Mouse (Mus musculus) spleen, postnatal 14 days (tissue): ENCODE results near the gene Cd300a.
A peak's percentile ranks its signal among the peaks of the same experiment; 100 is the strongest.

ENCODE experiments used
- DNase-seq, 2 experiments: peaks; one replicate each; pipeline ENCODE4 v3.0.0; 2021 to 2022; ENCODE audit warnings: low spot score in 2 of 2

Gene Cd300a

DNA sequence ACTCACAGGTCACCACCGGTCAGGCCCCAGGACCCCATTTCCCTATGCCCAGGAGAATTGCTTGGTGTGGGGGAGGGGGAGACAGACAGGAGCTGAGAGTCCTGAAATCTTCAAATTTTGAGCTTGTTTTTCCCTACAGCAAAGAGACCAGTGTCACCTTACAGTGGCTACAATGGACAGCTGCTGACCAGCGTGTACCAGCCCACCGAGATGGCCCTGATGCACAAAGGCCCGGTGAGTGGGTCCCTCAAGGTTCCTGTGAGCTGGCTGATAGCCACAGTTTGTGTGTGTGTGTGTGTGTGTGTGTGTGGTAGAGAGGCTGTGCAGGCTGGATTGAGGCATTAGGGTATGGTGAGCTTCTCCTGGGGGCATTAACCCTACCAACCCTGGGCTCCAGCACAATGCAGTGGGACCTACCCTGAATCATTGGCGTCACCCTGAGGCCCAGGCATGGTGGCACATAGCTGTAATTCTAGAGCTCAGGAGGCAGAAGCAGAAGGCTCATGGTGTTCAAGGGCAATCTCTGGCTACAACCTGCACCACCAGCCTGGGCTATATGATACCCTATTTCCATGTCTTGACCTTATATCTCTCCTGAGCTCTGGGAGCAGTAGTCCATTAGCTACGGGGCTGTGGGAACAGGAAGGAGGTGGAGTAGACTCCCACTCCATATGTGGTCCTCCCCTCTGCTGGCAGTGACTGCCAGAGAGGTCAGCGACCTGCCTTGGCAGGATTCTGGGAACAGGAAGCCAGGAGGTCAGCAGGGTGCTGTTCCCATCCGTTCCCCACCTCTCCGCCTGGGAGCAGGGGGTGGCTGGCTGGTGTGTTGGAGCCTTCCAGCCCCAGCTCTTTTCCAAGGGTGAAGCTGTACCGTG lies 23.1 kb upstream of the Cd300a start:
- DNase-seq = no peak

DNA sequence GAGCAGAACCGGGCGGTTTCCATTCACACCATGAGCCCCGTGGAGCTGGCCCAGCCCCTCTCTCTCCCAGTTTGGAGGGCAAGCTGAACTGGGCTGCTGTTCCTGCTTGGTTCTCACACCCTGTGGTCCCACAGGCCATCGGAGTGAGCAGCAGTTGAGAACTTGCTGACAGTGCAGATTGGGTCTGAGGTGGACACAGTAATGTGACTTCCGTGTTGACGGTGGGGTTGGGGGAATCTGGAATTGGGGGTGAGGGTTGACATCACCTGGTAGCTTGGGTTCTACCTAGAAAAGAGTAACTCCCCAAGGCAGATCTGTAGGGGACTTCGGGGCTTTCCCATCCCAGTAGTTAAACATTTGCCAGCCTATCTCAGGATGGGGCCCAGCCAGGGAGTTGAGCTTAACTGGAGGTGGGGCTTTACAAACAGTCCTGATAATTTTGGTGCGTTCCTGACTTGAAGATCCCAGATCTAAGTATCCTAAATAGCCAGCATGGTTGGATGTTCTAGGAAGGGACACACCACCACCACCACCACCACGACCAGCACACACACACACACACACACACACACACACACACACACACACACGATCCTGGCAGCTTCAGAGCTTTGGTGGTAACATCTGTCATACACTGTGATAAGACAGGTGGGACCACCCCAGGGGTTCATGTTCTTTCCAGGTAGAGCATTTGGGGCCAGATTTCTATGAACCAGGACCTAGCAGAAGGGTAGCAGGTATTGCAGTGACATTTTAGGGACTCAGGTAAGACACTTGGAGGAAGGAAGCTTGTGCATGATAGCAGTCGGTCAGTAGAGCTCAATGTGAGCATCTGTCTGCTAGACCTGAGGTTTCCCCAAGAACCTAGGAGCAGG lies 22.2 kb upstream of the Cd300a start:
- no peak for DNase-seq

DNA sequence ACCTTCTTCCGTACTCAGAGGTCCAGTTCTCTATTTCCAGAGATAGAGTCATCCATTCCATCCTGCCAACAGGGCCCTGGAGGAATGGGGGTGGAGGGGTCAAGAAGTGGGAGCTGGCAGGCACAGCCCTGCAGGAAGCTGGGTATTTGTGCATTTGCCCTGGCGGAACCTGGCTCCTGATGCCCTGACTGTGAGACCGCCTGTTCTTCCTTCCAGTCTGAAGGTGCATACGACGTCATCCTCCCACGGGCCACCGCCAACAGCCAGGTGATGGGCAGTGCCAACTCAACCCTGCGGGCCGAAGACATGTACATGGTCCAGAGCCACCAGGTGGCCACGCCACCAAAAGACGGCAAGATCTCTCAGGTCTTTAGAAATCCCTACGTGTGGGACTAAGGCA lies 21.6 kb upstream of the Cd300a start:
- DNase-seq = no peak

DNA sequence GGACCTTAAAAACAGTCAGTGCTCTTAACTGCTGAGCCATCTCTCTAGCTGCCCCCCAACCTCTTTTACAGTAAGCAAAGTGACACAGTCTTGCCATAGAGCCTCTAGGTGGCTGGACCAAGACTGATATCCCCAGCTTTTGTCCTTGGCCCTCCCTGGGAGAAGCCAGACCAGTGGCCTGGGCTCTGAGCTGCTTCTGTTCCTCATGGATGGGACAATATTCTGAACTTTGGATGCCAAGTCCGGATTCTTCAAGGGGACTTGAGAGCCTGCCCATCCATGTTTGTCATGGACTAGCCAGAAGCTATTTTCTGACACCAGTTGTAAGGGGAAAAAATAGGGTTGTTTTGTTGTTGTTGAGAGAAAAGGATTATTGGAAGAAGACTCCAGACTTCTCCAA lies 20.1 kb upstream of the Cd300a start:
- no peak for DNase-seq

DNA sequence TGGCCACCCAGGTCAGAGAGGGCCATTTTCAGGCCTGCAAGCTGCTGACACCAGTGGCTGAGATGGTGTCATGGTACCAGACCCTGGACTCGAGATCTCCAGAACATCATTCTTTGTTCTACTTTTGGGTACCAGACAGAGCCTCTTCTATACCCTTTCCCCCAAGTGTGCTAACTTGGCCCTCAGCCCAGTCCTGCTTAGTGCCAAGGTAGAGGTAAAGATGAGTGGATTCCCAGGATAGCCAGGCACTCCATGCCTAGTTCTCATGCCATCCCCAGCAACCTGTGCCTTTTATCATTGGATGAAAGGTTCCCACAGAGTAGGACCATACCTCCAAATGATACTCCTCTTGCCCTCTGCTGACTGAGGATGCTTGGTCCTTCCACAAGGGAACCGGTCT lies 18.3 kb upstream of the Cd300a start:
- no peak for DNase-seq

DNA sequence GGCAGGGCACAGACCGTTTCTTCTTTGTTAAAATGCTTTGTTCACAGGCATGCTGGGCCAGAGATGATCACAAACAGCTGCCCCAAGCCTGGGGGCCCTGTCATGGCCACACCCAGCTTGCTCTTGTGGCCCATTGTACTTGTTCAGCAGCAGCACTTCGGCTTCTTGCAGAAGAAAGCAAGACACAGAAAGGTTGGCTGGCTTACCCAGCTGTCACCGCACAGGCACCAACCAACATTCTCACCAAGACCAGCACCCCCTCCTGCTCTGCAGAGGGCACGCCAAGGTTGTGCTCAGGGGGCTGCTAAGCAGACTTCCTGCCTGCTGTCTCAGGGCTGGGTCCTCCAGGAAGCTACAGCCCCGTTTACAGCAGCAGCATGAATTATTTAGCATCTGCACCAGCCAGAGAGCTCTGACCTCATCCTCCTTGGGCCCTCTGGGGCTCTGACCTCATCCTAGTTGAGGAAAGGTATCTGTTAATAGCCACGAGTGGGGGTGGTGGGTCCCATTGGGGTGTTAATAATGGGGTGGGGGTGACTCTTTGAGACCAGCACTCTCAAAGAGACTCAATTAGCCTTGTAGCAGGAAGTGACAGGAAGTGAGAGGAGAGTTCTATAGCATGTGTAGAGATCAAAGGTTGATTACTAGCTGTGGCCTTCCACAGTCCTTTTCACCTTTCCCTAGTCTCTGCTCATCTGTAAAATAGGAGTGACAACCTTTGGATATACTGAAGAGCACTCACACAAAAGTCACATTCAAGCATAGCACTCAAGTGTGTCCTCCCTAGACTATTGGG lies 16.6 kb upstream of the Cd300a start:
- DNase-seq = no peak

DNA sequence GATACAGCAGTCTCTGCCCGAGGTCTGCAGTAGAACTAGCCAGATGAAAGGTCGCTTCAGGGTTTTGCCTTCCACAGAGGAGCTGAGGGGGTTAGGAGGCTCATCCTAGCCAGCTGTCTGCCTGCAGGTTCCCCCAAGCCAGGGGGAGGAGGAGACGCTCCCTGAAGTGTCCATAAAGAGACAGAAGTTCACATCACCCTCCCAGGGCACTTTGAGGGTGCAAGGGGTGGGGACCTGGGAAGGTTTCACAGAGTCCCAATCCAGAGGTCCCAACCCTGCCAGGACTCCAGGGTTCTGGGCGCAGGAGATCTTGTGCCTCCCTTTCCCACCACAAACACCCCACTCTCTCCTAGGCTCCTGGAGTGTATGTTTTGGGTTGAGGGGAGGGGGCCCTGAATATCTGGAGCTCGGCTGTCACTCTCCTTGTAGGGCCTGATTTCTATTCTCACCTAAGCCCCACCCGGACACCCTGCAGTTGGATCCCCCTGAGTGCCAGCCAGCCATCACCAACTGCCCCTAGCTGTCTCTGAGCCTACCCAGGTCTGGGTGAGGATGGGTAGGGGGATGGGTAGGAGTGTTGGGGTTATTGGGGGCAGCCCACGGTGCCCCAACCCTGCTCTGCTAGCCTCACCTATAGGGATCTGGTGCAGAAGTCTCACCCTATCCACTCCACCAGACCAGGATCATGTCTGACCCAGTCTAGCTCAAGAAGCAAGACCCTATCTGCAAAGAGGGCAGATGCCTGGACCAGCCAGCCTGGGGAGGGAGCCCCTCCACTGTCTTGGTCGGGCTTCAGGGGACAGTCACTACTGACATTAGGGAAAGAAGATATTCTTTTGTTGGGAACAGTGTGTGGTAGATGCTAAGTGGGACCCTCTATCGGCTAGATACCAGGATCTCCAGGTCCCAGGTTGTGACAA lies 15.4 kb upstream of the Cd300a start:
- no peak for DNase-seq

DNA sequence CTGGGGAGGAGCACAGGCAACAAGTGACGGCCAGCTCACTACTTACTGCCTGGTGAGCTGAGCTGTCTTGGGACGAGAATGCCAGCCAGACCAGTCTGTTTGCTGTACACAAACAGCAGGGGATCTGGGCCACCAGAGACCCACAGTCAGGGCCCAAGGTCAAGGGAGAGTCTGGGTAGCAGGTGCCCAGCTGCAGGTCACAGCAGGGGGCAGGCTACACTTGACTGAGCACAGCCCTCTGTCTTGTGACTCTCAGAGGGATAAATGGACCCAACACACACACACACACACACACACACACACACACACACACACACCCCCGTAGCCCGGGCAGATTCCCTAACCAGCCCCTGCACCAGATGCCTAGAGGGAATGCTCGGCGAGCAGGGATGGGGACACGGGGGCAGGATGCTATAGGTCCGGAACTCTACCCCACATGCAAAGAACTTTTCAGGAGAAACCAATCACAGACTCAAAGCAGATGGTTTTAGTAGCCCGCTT lies 14.5 kb upstream of the Cd300a start:
- no peak for DNase-seq

DNA sequence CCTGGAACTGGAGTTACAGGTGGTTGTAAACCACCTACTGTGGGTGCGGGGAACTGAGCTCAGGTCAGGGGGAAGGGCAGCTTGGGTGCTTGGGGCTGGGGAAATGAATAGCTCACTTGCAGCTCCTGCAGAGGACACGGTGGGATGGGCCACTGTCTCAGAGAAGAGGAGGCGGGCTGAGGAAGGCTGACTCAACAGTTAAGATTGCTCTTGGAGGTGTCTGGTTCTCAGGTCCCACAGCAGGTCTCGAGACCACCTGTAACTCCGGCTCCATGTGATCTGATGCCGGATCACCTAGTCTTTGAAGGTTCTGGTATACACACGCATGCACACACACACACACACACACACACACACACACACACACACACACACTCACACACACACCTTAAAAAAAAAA lies 13.7 kb upstream of the Cd300a start:
- DNase-seq = no peak

DNA sequence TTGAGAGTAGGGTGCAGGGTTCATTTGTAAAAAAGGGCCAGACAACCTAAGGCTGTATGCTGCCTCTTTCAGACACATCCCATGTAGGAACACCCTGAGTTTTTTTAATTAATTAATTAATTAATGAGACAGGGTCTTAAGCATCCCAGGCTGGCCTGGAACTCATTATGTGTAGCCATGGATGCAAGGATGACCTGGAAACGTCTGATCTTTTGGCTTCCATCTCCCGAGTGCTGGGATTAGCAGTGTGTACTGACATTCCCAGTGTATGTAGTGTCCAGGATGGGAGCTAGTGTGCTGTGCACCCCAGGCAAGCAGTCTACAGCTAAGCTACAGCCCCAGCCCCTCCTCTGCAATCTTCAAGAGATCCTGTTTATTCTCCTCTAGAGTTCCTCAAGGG lies 13.2 kb upstream of the Cd300a start:
- DNase-seq = no peak

DNA sequence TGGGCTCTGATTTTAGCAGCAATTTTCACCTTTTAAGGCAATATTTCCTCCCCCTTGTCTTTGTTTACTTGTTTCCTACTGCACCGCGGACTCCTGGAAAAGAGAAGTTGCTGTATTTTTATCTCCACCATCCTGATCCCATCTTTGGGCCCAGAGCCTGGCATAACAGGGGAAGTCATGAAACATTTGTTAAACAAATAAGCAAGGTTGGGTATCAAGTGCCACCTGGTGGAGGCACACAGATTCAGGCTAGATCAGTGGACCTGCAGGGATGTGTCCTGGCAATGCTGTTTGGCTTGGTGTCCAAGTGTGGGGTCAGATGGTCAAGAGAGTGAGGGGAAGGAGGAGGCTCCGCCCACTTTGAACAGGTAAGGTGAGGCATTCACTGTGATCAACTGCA lies 12.7 kb upstream of the Cd300a start:
- DNase-seq = no peak

DNA sequence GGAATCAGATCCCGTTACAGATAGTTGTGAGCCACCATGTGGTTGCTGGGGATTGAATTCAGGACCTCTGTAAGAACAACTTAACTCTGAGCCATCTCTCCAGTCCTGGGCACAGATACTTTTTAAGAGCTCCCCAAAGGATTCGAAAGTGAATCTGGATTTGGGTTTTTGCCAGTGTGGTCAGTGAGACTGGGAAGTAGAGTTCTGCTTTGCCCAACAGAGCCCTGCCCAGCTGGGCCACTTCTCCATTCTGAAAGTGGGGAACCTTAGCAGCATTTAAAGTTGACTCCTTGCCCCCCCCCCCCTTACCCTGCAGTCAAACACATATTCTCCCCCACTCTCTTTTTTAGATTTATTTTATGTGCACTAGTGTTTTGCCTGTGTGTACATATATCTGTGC lies 10.2 kb upstream of the Cd300a start:
- peak in 1 of 2 experiments; percentile 26 for DNase-seq

DNA sequence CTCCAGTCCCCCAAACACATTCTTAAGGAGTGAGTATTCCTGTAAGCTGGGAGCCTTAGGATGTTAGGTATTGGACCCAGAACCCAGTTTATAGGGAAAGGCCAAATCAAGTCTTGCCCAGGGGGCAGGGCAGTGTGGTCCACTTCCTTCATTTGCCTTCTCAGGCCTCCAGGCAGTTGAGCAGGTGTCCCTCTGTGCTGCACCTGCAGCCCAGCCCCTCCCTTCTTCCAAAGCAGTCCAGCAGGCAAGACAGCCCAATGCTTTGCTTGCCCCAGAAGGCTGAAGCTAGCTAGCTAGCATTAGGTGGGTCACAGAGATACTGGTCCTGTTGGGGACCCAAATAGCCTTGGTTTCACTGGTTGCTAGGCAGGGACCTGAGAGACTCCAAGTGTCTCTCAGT lies 9.7 kb upstream of the Cd300a start:
- DNase-seq = no peak

DNA sequence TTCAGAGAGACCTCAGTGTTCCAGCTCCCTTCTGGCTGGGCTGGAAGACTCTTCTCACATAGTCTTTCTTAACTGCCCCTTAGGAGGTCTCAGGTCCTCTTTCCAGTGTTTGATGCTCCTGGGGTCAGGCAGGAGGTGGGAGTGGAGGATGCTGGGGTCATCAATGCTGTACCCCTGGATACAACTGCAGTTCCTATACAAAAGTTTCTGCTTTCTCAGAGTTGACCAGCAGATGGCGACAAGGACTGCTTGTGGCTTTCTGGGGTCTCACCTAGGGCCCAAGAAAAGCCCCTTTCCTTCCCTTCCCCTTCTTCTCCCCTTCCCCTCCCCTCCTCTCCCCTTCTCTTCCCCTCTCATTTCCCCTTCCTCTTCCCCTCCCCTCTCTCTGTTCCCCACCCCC lies 9.3 kb upstream of the Cd300a start:
- peak in 1 of 2 experiments; percentile 43 for DNase-seq

DNA sequence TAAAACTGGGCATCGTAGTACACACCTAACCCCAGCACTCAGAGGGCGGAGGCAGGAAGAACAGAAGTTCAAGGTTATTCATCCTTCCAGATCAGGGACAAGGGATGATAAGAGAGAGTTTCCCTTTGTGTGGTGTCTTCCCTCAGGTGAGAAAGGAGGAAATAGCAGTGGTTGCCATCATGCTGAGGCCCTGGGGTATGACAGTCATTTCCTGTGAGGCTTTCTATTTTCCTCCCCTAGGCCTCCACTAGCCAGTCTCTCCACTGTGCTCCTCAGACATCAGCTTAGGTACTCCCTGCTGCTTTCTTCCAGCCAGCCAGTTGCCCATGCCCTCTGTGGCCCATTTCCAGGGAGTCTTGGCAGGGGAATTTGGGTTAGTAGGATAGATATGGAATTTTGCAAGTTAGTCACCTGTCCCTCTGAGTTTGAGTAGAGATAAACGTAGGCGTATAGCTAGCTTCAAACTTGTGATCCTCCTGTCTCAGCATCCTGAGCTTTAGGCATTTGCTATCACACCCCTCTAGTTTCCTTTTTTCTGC lies 6.5 kb upstream of the Cd300a start:
- no peak for DNase-seq

DNA sequence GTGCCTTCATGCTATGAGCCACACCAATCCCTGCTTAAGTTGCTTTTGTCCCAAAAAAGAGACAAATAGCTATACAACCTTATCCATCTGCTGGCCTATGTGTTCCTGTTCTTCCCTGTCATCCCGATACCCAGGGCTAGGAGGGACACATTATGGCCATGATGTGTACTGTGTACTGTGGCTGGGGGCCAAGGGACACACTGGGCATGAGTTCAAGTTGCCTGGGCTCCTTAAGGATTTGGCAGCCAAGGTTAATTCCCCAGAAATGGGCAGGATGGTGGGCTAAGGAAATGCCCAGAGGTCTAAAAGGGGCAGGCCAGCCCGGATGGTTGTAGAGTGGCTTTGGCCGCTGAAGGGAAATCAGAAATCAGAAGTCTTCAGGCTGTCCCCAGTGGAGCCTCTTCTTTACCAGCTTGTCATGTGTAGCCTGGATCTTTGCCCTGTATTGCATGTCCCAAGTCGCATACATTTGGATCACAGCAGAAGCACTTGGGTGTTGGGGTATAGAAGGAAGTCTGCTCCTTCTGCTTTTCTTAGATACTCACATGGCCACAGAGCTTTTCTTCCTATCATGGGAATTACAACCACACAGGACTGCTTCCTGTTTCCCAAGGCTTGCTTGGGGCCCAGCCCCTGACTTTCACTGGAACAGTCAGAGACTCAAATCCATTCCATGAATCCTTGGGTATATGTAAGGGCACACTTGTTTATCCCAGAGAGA lies 5.3 kb upstream of the Cd300a start:
- no peak for DNase-seq

DNA sequence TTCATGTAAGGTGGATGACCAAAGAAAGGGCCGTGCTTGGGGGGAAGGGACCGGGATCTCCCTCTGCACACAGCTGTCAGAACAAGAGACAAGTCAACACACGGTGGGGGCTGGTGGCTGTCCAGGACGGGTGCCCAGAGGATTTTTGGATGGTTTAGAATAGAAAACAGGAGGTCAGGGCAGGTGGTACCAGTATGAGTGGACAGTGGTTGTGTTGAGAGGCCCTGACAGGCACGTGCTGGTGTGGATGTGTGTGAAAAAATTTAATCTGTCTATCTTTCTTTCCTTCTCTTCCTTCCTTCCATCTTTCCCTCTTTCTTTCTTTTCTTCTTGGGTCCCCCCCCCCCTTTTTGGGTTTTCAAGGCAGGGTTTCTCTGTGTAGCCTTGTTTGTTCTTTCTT lies 701 bp downstream of the Cd300a start:
- DNase-seq = no peak

DNA sequence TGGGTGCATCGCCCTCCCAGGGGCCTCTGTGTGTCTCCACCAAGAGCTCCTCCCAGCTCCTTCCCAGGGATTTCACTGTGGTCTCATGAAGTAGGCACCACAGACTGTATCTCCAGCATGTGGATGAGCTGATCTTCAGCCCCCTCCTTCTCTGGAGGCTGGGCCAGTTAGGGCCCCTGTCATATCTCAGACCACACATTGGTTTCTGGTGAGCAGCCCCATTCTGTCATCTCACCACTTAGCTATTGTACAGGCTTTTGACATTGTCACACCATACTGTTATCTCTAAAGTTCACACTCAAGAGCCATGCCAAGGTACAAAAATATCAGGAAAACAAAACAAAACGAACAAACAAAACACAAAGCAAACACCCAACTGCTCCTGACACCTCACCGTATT lies 6.2 kb downstream of the Cd300a start:
- no peak for DNase-seq

DNA sequence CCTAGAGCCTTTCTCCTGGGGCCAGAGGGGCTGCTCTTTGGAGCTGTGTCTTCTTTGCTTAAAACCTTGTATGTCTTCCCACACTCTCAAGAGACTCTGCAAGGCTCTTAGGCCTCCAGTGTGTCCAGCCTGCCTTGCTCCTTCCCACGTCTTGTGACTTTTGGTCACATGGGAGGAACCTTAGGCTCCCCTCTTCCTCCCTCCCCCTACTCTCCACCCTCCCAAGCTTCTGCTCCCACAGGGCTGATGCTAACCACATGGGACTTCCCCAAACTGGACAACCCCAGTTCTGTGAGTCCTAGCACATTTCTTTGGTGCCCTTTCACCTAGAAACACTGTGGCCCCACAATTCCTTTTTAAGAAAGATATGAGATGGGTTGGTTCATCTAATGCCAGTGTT lies 8.2 kb downstream of the Cd300a start:
- no peak for DNase-seq

DNA sequence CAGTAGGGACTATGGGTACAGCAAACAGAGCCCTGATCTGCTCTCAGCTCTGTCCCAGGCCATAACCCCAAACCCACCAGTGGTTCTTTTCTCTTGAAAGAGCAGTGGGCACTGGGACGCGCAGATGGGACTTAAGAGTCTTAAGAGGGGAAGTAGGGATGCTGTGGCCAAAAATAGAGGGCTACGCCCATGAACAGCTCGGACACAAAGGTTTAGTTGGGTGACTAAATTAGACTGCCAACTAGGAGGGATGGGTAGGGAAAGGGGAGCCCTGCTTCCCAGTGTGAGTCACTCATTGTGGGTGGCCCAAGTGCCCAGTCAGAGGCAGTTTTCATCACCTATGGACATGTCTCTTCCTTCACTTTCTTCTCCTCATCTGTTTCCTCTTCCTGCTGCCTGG lies 13.4 kb downstream of the Cd300a start:
- DNase-seq = no peak
